Mouse (Mus musculus): ENCODE measurements around the gene Egfem1.

The Egfem1 gene

GRCm38 (mm10) chr3:29342223-29342791 lies 260.5 kb downstream of the Egfem1 start:
- no peak for DNase-seq (ENCODE audit: low spot score in 2 of 2)

GRCm38 (mm10) chr3:29345805-29346204 lies 264.0 kb downstream of the Egfem1 start:
- DNase-seq (ENCODE audit: low spot score in 2 of 2) = no peak

- DNase-seq (ENCODE audit: low spot score in 2 of 2) = no peak
These were observed 285.1 kb downstream of the Egfem1 start for GRCm38 (mm10) chr3:29366907-29367306.

- no peak for DNase-seq (ENCODE audit: low spot score in 2 of 2)
These were observed 288.7 kb downstream of the Egfem1 start for GRCm38 (mm10) chr3:29370519-29370918.

- DNase-seq (ENCODE audit: low spot score in 2 of 2) = no peak
These were observed 299.4 kb downstream of the Egfem1 start for GRCm38 (mm10) chr3:29381255-29381654.

- no peak for DNase-seq (ENCODE audit: low spot score in 2 of 2)
These were observed 317.2 kb downstream of the Egfem1 start for GRCm38 (mm10) chr3:29399064-29399463.

- no peak for DNase-seq (ENCODE audit: low spot score in 2 of 2)
These were observed 339.8 kb downstream of the Egfem1 start for GRCm38 (mm10) chr3:29421634-29422033.

GRCm38 (mm10) chr3:29432109-29433091 lies 350.6 kb downstream of the Egfem1 start:
- DNase-seq (ENCODE audit: low spot score in 2 of 2) = no peak

GRCm38 (mm10) chr3:29443024-29443423 lies 361.2 kb downstream of the Egfem1 start:
- no peak for DNase-seq (ENCODE audit: low spot score in 2 of 2)

GRCm38 (mm10) chr3:29444661-29445060 lies 362.8 kb downstream of the Egfem1 start:
- DNase-seq (ENCODE audit: low spot score in 2 of 2) = peak; percentile 9 to 30

- peak in 1 of 2 experiments; percentile 3 for DNase-seq (ENCODE audit: low spot score in 2 of 2)
These were observed 364.3 kb downstream of the Egfem1 start for GRCm38 (mm10) chr3:29446081-29446480.

GRCm38 (mm10) chr3:29448829-29449406 lies 367.1 kb downstream of the Egfem1 start:
- DNase-seq (ENCODE audit: low spot score in 2 of 2) = no peak

GRCm38 (mm10) chr3:29498211-29498610 lies 416.4 kb downstream of the Egfem1 start:
- DNase-seq (ENCODE audit: low spot score in 2 of 2) = no peak

- no peak for DNase-seq (ENCODE audit: low spot score in 2 of 2)
These were observed 417.4 kb downstream of the Egfem1 start for GRCm38 (mm10) chr3:29499188-29499587.

GRCm38 (mm10) chr3:29525298-29525962 lies 443.6 kb downstream of the Egfem1 start:
- no peak for DNase-seq (ENCODE audit: low spot score in 2 of 2)

GRCm38 (mm10) chr3:29525963-29526301 lies 444.1 kb downstream of the Egfem1 start:
- DNase-seq (ENCODE audit: low spot score in 2 of 2) = no peak

- peak in 1 of 2 experiments; percentile 33 for DNase-seq (ENCODE audit: low spot score in 2 of 2)
These were observed 457.4 kb downstream of the Egfem1 start for GRCm38 (mm10) chr3:29539211-29539610.

- no peak for DNase-seq (ENCODE audit: low spot score in 2 of 2)
These were observed 458.1 kb downstream of the Egfem1 start for GRCm38 (mm10) chr3:29539902-29540301.

GRCm38 (mm10) chr3:29541477-29542079 lies 459.8 kb downstream of the Egfem1 start:
- DNase-seq (ENCODE audit: low spot score in 2 of 2) = no peak

- no peak for DNase-seq (ENCODE audit: low spot score in 2 of 2)
These were observed 462.2 kb downstream of the Egfem1 start for GRCm38 (mm10) chr3:29544056-29544455.

GRCm38 (mm10) chr3:29563171-29563570 lies 481.3 kb downstream of the Egfem1 start:
- no peak for DNase-seq (ENCODE audit: low spot score in 2 of 2)
